Mouse (Mus musculus) embryonic stem cell, embryonic (primary cell): ENCODE results near the gene Xpo6.

Experiments
- CTCF ChIA-PET, 4 experiments: fragments of 300-600 bp in 2 of 4; fragments of 350-600 bp in 2 of 4; sonication (Branson Sonifier 250); formaldehyde crosslinking; loops; one replicate each; lab custom pipeline; 2022; ENCODE audit warnings: inconsistent platforms in 2 of 4; lab: Charles Lee
- POLR2A ChIA-PET, 4 experiments: fragments of 300-600 bp in 2 of 4; fragments of 350-600 bp in 2 of 4; sonication (Branson Sonifier 250); formaldehyde crosslinking; loops; one replicate each; lab custom pipeline; 2022; ENCODE audit warnings: antibody characterized with exemption in 4 of 4, inconsistent platforms in 1 of 4; lab: Charles Lee

Xpo6 gene

DNA sequence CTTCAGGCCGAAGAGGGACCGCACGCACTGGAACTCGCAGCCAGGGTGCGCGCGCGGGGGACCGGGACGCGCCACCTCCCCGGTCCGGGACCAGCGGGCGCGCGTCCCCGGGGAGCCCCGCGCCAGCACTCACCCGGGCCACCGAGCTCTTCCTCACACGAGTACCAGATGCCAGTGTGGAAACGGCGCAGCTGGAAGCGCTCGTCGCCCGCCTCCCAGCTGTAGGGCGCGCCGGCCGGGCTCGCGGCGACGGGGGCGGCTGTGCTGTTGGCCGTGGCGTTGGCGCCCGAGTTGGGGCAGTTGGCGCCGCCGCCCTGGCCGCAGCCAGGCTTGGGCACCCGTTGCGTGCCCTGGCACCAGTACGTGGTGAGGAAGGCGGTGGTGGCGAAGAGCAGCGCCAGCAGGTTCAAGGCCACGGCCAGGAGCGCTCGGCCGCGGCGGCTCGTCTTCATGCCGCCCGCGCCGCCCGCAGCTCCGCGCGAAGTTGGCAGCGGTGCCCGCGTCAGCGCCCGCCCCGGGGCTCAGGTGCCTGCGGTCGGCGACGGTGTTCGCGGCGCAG is 118.5 kb downstream of the Xpo6 start:
- CTCF ChIA-PET = interaction anchor here in 2 of 4 experiments (1.3 to 2.7 kb wide), 4 partner anchors 8 to 334 kb away, joined by 5 to 13 read pairs (median 7); no protein-coding TSS in a partner anchor
- POLR2A ChIA-PET = interaction anchor here in 2 of 4 experiments (0.7 to 1.4 kb wide), 3 partner anchors 7 to 312 kb away, joined by 3 read pairs; no protein-coding TSS in a partner anchor

DNA sequence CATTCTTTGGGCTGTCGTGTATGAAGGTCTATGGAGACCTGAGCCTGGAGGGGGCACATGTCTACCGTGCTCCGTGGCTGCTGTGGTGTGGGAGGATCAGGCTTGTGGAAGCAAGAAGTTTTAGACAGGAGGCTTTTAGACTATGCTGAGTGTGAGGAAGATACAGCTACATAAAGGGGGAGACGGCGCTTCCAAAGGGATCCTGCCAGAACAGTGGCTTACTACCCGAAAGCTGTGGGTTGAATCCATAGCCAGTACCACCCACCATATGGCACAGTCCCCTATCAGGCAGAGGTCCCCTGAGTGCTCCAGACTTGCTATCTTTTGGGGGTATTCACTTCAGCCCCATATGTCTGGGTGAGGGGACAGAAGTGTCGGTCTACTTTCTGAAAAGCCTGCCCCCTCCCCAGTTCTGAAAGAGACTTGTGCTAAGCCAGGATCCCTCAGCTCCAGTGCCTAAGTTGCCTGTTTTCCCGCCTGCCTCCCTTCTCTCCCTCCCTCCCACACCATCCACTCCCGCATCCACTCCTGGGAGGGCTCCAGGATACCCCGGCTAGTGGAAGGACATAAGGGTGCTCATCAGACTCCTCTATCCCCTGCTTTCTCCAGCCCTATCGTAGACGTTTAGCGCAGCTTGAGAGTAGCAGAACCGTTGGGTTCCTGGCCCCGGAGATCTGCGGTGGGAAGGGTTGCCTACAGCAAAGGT is 119.2 kb downstream of the Xpo6 start:
- ChIA-PET CTCF (interaction anchor here in 3 of 4 experiments (0.7 to 2.7 kb wide), 5 partner anchors 9 to 587 kb away, joined by 3 to 13 read pairs (median 6); no protein-coding TSS in a partner anchor), POLR2A (interaction anchor here in 3 of 4 experiments (0.6 to 1.5 kb wide), 4 partner anchors 42 to 312 kb away, joined by 3 read pairs; no protein-coding TSS in a partner anchor)

DNA sequence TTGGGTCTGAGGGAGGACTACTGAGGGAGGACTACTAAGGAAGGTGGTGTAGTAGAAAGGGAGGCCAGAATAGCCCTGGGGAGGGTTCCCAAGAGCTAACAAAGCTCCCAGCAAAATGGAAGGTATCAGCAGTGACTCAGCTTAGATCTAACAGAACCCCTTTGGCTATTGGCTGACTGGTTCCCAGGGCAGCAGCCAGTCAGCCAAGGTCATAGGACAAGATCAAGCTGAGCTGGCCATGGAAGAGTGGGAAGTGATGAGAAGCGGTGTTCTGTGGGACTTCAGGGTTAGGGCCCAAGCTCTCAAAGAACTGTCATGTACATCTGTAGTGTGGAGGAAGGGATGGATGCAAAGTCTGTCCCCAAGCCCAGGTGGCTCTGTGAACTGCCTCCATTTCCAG is 123.4 kb downstream of the Xpo6 start:
- ChIA-PET POLR2A (interaction anchor here in 1 of 4 experiments (0.5 to 1.5 kb wide), 2 partner anchors 19 to 44 kb away, joined by 3 to 4 read pairs; no protein-coding TSS in a partner anchor), CTCF (interaction anchor here in 1 of 4 experiments (1.1 kb wide), 1 partner anchor 256 kb away, joined by 3 read pairs; no protein-coding TSS in a partner anchor)

DNA sequence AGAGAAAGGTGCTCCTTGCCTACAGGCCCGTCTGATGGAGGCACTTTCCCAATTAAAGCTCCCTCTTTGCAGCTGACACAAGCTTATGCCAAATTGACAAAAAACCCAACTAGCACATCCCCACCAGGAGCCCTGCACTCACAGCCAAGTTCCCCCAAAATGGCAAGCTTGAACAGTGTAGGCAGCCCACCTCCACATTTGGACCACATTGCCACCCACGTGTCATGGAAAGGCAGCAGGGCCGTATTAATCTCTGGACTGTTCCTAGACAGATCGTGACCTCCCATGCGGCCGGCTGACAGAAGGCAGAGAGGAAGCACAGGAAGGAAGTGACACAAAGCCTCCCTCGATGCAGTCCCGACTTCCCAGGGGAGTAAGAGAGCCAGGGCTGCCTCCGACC is 125.2 kb downstream of the Xpo6 start:
- ChIA-PET CTCF (interaction anchor here in 2 of 4 experiments (0.5 to 0.7 kb wide), 3 partner anchors 120 to 433 kb away, joined by 3 to 5 read pairs (median 4); no protein-coding TSS in a partner anchor), POLR2A (interaction anchor here in 2 of 4 experiments (0.6 to 0.9 kb wide), 2 partner anchors 8 to 37 kb away, joined by 3 read pairs; partner anchors contain the start of gene Gsg1l (in 1 of the 2))

DNA sequence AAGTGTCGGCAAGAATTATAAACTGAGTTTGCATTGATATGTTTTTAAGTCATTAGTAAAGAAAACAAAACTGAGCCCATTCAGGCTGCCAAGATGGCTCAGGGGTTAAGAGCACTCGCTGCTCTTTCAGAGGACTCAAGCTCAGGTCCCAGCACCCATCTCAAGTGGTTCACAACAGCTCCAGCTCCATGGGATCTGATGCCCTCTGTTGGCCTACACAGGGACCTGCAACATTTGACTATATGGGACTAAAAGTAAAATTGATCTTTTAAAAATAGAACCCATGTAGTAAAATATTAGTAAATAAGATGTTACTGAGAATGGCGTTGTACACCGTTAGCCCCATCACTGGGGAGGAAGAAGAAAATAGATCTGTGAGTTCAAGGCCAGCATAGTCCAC is 130.0 kb downstream of the Xpo6 start:
- ChIA-PET CTCF (interaction anchor here (0.6 to 1.7 kb wide), 14 partner anchors 10 to 391 kb away, joined by 3 to 6 read pairs (median 3); no protein-coding TSS in a partner anchor), POLR2A (interaction anchor here in 2 of 4 experiments (1.1 to 1.2 kb wide), 2 partner anchors 23 to 31 kb away, joined by 3 to 4 read pairs; no protein-coding TSS in a partner anchor)

DNA sequence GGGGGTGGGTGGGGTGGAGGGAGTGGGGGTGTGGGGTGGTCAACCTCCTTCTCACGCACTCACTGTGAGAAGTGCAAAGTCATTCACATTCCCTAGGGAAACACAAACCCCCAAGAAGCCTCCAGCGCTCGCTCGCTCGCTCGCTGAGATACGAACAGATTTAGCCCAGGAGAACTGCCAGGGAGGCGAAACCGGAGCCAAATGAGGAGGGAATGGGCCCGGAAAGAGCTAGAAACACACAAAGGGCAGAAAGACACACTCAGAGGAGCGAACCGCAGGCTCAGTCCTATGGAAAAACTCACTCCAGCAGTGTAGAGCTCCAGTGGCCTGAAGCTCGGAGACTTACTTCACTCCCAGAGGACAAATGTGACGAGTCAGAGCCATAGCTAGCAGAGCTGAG is 133.5 kb downstream of the Xpo6 start:
- ChIA-PET POLR2A (interaction anchor here in 2 of 4 experiments (0.5 to 0.8 kb wide), 4 partner anchors 9 to 390 kb away, joined by 4 to 8 read pairs (median 4); no protein-coding TSS in a partner anchor), CTCF (interaction anchor here in 1 of 4 experiments (0.8 kb wide), 1 partner anchor 24 kb away, joined by 3 read pairs; no protein-coding TSS in a partner anchor)

DNA sequence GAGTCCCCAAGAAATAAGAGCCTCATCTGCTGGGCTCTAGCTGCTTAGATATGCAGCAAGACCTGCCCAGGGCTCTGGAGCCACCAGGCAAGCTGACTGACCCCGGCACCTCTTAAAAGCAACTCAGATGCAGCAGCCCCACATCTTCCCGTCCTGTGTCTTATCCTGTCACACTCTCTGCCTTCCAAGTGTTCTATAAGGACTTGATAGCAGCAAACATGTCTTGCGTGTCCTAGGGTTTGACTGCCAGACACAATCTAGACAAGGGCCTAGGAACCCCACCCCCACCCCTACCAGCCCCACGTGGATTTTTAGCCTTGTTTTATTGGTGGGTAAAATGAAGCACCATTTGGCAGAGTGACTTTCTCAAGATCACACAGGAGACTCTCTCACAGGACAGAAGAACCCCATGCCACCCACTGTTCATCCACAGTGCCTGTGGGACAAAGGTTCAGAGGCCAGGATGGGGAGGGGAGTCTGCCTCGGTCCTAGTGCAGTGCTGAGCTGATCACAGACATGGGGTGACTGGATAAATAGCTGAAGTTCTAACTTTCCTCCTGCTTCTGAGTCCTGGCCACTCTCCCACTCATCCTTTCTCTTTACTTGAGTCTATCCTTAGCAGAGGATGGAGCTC is 134.9 kb downstream of the Xpo6 start:
- CTCF ChIA-PET = no interaction called here
- POLR2A ChIA-PET = no interaction called here

DNA sequence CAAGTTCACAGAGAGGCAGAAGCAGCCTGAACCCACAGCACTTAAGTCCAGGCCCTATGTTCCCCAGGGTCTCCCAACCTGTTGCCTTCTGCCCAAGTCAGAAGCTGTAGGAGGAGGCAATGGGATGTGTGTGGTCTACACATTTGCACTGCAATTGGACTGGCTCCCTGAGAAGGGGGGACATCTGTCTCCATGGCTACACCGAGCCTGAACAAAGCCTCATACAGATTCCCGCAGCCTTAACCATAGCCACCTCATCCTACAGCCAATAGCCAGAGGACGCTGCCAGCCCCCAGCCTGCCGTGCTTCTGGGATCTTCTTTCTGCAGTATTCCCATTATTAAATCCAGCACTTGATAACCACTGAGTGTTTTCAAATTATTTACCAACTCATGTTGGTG is 138.1 kb downstream of the Xpo6 start:
- CTCF ChIA-PET = no interaction called here
- POLR2A ChIA-PET = no interaction called here

DNA sequence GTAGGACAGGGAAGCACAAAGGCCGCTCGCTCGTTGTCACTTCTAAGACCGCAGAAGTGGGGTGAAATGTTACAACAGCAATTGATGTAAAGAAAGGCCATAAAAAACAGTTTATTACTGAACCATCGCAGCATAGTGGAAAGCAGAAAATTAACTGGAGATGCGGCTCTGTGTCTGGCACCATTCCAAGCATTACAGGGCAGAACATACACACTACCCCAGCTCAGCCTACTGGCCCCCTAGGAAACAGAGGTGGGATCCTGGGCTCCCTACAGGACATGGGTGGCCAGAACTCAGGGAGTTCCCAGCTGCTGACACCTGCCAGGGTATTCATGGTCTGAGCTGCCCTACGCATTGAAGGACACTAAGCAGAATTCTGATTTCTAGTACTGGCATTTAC is 141.4 kb downstream of the Xpo6 start:
- CTCF ChIA-PET = no interaction called here
- POLR2A ChIA-PET = interaction anchor here in 1 of 4 experiments (1.7 kb wide), 1 partner anchor 17 kb away, joined by 4 read pairs; no protein-coding TSS in a partner anchor

DNA sequence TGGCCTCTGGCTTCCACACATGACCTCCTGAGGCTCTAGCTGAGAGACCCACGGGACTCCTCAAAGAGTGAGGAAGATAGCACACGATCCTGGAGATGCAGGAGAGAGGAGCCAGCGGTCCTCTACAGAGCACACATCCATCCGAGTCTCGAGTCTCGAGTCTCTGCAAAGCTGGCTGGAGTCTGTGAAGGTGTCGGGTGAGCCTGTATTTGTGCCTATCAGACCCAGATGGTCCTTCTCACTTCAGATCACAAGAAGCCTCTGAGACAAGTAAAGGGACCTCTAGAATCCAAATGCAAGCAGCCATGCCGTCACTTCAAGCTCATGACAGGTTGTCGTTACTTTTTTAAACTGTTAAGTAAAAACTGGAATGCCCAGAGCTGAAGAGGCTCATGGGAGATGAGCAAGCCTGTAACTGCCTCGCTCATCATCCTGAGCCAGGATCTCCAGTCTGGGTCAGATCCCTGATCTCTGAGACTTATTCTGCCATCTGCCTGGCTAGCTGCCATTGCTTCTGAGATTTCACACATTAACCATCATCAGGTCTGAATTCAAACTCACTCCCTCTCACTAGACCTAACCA is 142.9 kb downstream of the Xpo6 start:
- ChIA-PET CTCF (interaction anchor here in 1 of 4 experiments (1.0 kb wide), 1 partner anchor 13 kb away, joined by 3 read pairs; no protein-coding TSS in a partner anchor), POLR2A (interaction anchor here in 1 of 4 experiments (0.8 to 1.7 kb wide), 3 partner anchors 10 to 29 kb away, joined by 3 to 8 read pairs (median 4); no protein-coding TSS in a partner anchor)

DNA sequence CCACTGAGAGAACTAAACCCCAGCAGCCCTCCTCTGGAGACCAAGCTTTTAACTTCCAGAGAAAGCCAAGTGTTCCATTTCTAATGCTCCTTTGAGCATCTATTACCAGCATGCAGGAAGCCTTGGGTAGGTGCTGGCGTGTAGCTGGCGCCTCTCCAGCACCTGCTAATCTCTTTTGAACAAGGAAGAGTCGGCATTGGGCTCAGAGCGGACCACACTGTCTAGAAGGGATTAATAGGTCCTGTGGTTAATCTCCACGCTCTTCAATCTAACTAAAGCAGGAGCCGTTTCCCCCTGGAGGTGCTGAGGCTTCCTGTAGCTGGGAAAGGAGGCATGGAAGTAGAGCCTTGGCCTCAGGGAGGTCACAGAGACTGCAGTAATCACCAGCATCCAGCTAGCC is 145.7 kb downstream of the Xpo6 start:
- ChIA-PET CTCF (no interaction called here), POLR2A (no interaction called here)

DNA sequence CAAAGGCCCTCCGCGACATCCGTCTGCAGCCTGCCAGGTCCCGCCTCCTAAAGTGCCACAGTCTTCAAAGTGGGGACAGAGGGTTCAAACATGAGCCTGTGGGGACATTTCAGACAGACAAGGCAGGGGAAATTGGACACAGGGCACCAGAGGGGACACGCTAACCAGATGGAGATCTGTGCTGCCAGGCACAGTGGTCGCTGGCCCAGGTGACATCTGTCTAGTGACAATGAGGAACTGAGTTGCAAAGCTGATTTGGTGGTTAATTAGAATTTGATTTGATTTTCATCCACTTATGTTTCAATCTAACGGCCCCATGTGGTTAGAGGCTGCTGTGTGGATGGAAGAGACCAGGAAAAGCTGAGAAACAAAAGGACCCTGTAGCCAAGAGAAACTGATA is 146.7 kb downstream of the Xpo6 start:
- CTCF ChIA-PET = no interaction called here

DNA sequence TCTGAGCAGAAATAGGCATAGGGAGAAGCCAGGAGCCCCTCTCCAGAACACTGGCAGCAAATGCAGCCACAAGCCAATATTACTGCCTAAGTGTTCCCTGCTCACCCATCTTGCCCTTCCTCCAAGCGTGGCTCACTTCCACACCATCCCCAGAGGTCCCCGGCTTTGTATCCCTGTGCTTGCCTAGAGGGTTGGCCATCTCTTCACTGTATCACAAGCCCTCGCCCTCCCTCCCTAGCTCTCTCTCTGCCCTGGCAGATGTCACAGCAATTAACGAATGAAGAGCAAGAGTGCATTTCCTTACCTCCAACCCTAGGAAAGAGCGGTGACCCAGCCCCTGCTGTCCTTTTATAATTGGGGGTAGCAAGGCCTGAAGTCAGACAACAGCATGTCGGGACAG is 148.4 kb downstream of the Xpo6 start:
- ChIA-PET CTCF (interaction anchor here in 2 of 4 experiments (0.6 to 1.3 kb wide), 2 partner anchors 10 to 13 kb away, joined by 4 to 5 read pairs; no protein-coding TSS in a partner anchor), POLR2A (interaction anchor here in 1 of 4 experiments (1.4 kb wide), 1 partner anchor 10 kb away, joined by 3 read pairs; no protein-coding TSS in a partner anchor)

More for the DNA sequence above, 146.7 kb downstream of the Xpo6 start:
- POLR2A ChIA-PET = no interaction called here
